Mouse (Mus musculus) heart, embryonic 14.5 days (tissue): Measurements from ENCODE around the gene Zgpat. TPM values are rescaled to one million over a fixed set of nuclear protein-coding genes. Genes with fewer than 3 reads are reported as not detected.

ENCODE experiments used
- ATAC-seq: fragments of 200-750 bp; cut with Nextera tagmentation; 2 replicates; pipeline ENCODE4 v1.8.0; 2017; ENCODE audit warnings: low read depth, moderate TSS enrichment; ENCODE audit not compliant: insufficient number of reproducible peaks, insufficient read depth, low FRiP score
- H3K27ac ChIP-seq, 2 experiments: fragments of 200-500 bp in 1 of 2; fragments of 300-500 bp in 1 of 2; sonication (generic) in 1 of 2; replicated peaks in 1 of 2; 2 replicates each; pipeline ENCODE4 v1.5.1; 2012 to 2014; ENCODE audit warnings: low read depth in 2 of 2, low read length in 2 of 2, control low read depth in 1 of 2, mild to moderate bottlenecking in 1 of 2, mixed read lengths in 1 of 2; ENCODE audit not compliant: control insufficient read depth in 1 of 2, insufficient read depth in 1 of 2
- H3K27me3 ChIP-seq: fragments of 300-500 bp; sonication (generic); 2 replicates; pipeline ENCODE4 v1.6.1; 2014; ENCODE audit warnings: mild to moderate bottlenecking, low read length, control low read depth; ENCODE audit not compliant: control insufficient read depth, insufficient read depth
- H3K36me3 ChIP-seq: fragments of 300-500 bp; sonication (generic); 2 replicates; pipeline ENCODE4 v1.6.1; 2014; ENCODE audit warnings: mild to moderate bottlenecking, control low read depth, low read length, mixed read lengths; ENCODE audit not compliant: control insufficient read depth, insufficient read depth
- H3K4me1 ChIP-seq, 2 experiments: fragments of 200-500 bp in 1 of 2; fragments of 300-500 bp in 1 of 2; sonication (generic) in 1 of 2; 2 replicates each; pipeline ENCODE4 v1.6.1; 2012 to 2014; ENCODE audit warnings: low read length in 2 of 2, control low read depth in 1 of 2, mixed read lengths in 1 of 2; ENCODE audit not compliant: control insufficient read depth in 2 of 2, insufficient read depth in 2 of 2
- H3K4me2 ChIP-seq: fragments of 300-500 bp; sonication (generic); 2 replicates; pipeline ENCODE4 v1.6.1; 2014; ENCODE audit warnings: mild to moderate bottlenecking, low read length
- H3K4me3 ChIP-seq, 2 experiments: fragments of 200-500 bp in 1 of 2; fragments of 300-500 bp in 1 of 2; sonication (generic) in 1 of 2; 2 replicates each; pipeline ENCODE4 v1.5.1; 2012 to 2014; ENCODE audit warnings: low read length in 2 of 2, mild to moderate bottlenecking in 2 of 2, control low read depth in 1 of 2, low read depth in 1 of 2, moderate library complexity in 1 of 2; ENCODE audit not compliant: control insufficient read depth in 1 of 2, insufficient read depth in 1 of 2
- H3K9ac ChIP-seq: fragments of 300-500 bp; sonication (generic); 2 replicates; pipeline ENCODE4 v1.6.1; 2014; ENCODE audit warnings: mild to moderate bottlenecking, low read length
- H3K9me3 ChIP-seq: fragments of 300-500 bp; sonication (generic); 2 replicates; pipeline ENCODE4 v1.6.1; 2016; ENCODE audit warnings: low read length, control low read depth; ENCODE audit not compliant: control insufficient read depth
- WGBS: fragments of 180-500 bp; shearing (Covaris S2); extraction: QIAGEN DNeasy Blood & Tissue Kit; methylation state at CpG from one replicate; pipeline ENCODE4 v1.1.7; 2014; 5-methylcytosine and 5-hydroxymethylcytosine counted together
- polyA plus RNA-seq: library from polyadenylated mRNA; unstranded; fragments of >200 nt; fragmentation: Nextera tagmentation; extraction: Ambion mirVana; gene quantifications from 2 replicates; pipeline ENCODE4 v1.2.1, GENCODE M21; 2014

The Zgpat gene
- polyA plus RNA-seq, 1 experiment from 2014 or later, result 26.3 TPM

DNA sequence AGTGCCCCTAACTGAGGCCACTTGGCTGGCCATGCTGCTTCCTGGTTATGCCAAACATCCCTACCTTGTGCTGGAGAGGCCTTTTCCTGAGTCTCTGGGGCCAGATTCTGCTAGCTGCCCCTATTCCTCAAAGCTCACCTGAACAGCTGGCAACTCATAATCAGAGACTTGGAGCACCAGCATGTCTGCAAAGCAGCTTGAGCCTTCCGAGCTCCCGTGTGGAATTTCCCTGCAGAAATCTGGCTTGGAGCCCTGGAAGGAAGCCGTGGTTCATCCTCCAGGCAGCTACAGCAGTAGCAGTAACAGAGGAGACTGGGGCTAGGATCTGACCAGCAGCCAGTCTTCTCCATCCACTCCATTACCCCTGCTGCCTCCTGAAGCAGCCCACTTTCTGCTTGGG lies 21.2 kb downstream of the Zgpat start:
- Histone ChIP-seq H3K9me3 (no peaks in the 10 kb centered on the region), H3K4me3 (no peak overlapping the region), H3K27me3 (no peaks in the 10 kb centered on the region), H3K4me1 (no peaks in the 10 kb centered on the region; a peak in 1 of 4 replicates), H3K9ac (no peak overlapping the region), H3K27ac (no peak overlapping the region), H3K36me3 (peaks cover 75% of the 10 kb centered on the region), H3K4me2 (no peak overlapping the region)
- no peak for ATAC-seq
- 54% methylated on average over 3 of the region's 3 CpGs for WGBS

DNA sequence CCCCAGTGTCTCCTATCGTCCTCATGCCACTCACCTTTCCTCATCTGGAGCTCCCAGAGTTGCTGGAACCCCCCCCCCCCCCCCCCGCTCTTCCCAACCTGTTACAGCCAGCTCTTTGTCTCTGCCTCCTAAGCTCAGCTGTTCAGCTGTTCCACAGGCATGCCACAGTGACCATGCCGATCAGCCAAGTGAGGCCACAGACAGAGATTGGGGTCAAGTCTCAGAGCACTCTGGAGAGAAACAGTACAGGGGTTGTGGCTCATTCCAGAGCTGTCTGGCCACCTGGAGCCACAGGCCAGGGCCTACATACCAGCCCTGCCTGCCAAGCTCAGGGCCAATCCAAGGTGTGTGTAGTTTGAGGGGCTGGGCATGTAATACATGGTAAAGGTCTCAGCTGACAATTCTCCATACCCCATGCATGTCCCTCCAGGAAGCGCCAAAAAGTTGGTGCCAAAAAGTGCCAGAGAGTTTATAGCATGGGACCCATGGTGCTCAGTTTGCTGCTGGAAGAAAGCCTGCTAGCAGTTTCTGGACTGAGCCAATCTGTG lies 22.0 kb downstream of the Zgpat start:
- WGBS, result 77% methylated on average over 3 of the region's 4 CpGs

DNA sequence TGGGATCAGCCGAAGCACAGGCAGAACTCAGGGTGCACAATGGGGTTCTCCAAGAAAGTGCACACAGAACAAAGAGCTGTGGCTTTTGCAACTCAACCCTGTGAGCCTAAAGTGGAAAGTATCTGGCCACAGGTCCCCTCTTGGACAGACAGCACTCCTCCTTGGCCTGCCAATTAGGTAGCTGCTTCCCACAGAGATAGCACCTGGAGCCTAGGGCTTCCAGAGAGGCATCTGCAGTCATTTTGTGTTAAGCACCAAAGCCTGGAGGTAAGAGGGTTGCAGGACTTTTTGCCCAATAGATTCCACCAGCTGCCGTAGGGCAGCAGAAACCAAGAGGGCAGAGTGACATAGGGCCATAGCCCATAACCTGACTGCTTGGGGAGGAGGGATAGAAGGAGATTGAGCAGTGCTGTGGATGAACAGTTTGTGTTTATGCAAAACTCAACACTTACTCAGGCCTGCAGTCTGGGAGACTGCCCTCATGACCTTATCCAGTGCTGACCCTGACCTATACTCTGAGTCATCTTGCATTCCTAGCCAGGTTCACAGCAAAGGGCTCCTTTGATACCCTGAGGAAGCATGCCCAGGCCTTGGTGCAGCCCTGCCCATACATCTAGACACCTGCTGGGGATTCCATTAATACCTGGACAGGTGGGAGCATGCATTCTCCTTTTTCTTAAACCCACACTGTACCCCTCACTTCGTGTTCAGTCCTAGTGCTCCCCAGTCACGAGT lies 25.6 kb downstream of the Zgpat start:
- no peak for ATAC-seq
- Histone ChIP-seq H3K4me2 (no peak overlapping the region), H3K4me1 (no peaks in the 10 kb centered on the region; a peak in 1 of 4 replicates), H3K4me3 (no peak overlapping the region), H3K9me3 (no peaks in the 10 kb centered on the region), H3K36me3 (peaks cover 67% of the 10 kb centered on the region), H3K27me3 (no peaks in the 10 kb centered on the region), H3K9ac (no peak overlapping the region), H3K27ac (no peak overlapping the region)
- 81% methylated on average over 4 of the region's 4 CpGs for WGBS

More for the DNA sequence above, 22.0 kb downstream of the Zgpat start:
- Histone ChIP-seq H3K4me2 (no peak overlapping the region), H3K36me3 (peaks cover 75% of the 10 kb centered on the region), H3K27me3 (no peaks in the 10 kb centered on the region), H3K4me3 (no peak overlapping the region), H3K9ac (no peak overlapping the region), H3K27ac (no peak overlapping the region), H3K4me1 (no peaks in the 10 kb centered on the region; a peak in 1 of 4 replicates), H3K9me3 (no peaks in the 10 kb centered on the region)
- ATAC-seq, result no peak

DNA sequence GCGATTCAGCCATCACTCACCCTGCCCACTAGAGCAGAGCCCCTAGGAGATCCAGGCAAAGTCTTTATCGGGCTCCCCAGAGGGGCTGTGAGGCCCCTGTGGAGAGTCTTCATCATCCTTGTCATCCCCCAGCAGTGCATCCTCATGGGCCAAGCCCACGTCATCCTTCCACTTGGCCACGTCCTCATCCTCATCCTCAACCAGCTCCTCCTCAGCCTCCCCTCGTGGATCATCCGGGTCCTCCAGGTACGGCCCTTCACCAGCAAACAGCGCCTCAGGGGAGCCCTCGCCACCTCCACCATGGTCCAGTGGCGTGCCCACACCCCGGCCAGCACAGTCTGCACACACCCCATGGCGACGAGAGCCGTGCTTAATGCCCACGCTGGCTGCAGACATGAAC lies 26.3 kb downstream of the Zgpat start:
- ATAC-seq, result no peak
- H3K4me1 ChIP-seq, result no peaks in the 10 kb centered on the region
- no peak overlapping the region for H3K9ac ChIP-seq
- no peak overlapping the region for H3K27ac ChIP-seq
- H3K27me3 ChIP-seq, result no peaks in the 10 kb centered on the region
- H3K4me2 ChIP-seq, result no peak overlapping the region
- H3K4me3 ChIP-seq, result no peak overlapping the region
- 88% methylated on average over 15 of the region's 15 CpGs for WGBS
- peaks cover 65% of the 10 kb centered on the region for H3K36me3 ChIP-seq
- no peaks in the 10 kb centered on the region for H3K9me3 ChIP-seq

DNA sequence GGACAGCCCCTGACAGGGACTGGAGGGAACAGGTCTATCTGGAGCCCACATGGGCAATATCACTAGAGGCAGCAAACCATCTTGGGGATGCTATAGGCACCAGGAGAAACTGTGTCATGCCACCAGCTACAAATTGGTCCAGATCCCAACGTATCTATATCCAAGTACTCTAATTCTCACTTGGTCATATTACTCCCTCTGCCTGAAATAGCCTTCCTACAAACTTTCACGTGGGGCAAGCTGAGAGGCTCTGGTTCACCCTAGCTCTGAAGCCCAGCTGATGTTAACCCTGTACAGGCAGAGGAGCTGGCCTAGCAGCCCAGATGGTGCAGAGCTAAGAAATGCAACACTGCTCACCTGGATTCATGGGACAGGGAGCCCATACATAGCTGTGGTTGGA lies 26.8 kb downstream of the Zgpat start:
- H3K4me3 ChIP-seq, result no peak overlapping the region
- no peaks in the 10 kb centered on the region for H3K27me3 ChIP-seq
- no peak overlapping the region for H3K9ac ChIP-seq
- no peaks in the 10 kb centered on the region for H3K9me3 ChIP-seq
- no peak overlapping the region for H3K4me2 ChIP-seq
- H3K27ac ChIP-seq, result no peak overlapping the region
- no peak for ATAC-seq
- H3K4me1 ChIP-seq, result no peaks in the 10 kb centered on the region
- WGBS, result 58% methylated on average over 2 of the region's 2 CpGs
- peaks cover 59% of the 10 kb centered on the region for H3K36me3 ChIP-seq

DNA sequence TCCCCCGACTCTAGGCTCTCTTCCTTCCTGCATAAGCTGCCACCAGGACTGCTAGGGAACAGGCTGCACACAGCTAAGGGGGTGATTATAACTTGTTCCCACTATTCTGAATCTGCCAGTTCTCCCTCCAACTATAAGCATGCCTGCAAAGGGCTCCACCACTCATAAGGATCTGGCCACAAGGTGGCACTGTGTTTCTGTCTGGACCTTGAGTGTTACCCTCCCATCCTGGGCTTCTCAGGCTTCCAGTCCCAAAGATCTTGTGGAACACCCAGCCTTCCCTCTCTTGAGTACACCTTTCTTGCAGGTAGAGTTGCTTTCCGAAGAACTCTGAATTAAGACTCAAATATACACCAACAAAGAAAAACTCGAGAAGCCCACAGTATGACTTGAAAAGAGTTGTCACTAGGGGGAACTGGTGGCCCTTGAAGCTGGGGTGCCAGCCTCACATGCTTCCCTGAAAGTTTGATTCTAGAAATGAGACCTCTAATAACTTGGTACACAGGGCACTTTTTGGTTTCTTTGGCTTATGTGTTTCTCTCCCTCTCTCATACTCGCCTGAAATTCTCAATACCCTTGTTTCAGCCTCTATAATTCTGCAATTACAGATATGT lies 28.0 kb downstream of the Zgpat start:
- no peak overlapping the region for H3K9ac ChIP-seq
- H3K36me3 ChIP-seq, result peaks cover 49% of the 10 kb centered on the region
- H3K4me3 ChIP-seq, result no peak overlapping the region
- H3K27ac ChIP-seq, result no peak overlapping the region
- no peak overlapping the region for H3K4me2 ChIP-seq
- peaks cover 5 to 10% of the 10 kb centered on the region in 2 experiments for H3K4me1 ChIP-seq
- H3K27me3 ChIP-seq, result no peaks in the 10 kb centered on the region
- no peaks in the 10 kb centered on the region for H3K9me3 ChIP-seq
- ATAC-seq, result no peak
- 35% methylated on average over 4 of the region's 4 CpGs for WGBS

DNA sequence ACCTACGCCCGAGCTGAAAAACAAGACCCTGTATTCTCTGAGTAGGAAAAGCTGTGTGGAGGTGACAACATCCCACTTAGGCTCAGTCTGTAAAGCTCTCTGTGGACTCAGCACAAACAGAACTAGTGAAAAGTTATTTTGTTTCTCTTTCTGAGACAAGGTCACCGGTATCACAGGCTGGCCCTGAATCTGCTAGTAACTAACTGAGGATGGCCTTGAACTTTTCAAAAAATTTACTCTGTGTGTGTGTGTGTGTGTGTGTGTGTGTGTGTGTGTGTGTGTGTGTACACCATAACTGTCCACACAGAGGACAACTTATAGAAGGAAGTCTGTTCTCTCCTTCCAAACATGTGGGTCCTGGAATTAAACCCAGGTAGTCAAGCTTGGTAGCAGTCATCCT lies 29.4 kb downstream of the Zgpat start:
- no peak overlapping the region for H3K4me3 ChIP-seq
- no peak overlapping the region for H3K4me2 ChIP-seq
- WGBS, result 92% methylated on average over 3 of the region's 3 CpGs
- no peaks in the 10 kb centered on the region for H3K9me3 ChIP-seq
- no peak overlapping the region for H3K9ac ChIP-seq
- no peak for ATAC-seq
- no peaks in the 10 kb centered on the region for H3K27me3 ChIP-seq
- no peak overlapping the region for H3K27ac ChIP-seq
- H3K36me3 ChIP-seq, result peaks cover 43% of the 10 kb centered on the region
- peaks cover 5 to 13% of the 10 kb centered on the region in 2 experiments for H3K4me1 ChIP-seq
